9 mouse cellular contexts compared by ENCODE assay signal in the genomic region with DNA sequence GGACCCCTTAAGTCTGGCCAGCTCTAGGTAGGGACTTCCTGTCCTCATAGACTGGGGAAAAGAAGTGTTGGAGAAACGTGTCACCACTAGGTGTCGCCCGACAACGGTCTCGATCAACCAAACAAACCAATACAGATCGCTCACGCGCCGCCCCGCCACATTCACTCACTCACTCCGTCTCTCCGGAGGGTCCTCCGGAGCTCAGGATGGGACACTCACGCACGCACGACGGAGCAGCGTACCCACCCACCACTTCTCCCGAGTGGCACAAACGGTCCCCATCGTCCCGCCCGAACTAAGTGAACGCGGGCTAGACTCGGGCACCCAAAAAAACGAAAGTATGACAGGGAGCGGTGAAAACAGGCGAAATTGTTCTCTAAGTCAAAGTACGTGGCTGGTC.
DNase-seq lines count a peak whose midpoint lies in the region; ATAC-seq and TF ChIP-seq lines count a peak whose summit lies in the region.
"Had no signal": no experiment of that assay in that cellular context is flagged by ENCODE, and none has a peak within 500 bp of the region (broad histone marks: within the 10 kb centered on the region; RNA-seq: fewer than 3 reads in every experiment).

No protein-coding gene starts in this region.

- no peak overlapping the region for H3K4me3 ChIP-seq in forebrain, postnatal 0 days (ENCODE audit: low read depth, low read length)
- H3K4me3 ChIP-seq in forebrain, embryonic 15.5 days, result no peak overlapping the region
- H3K4me3 ChIP-seq in heart, embryonic 10.5 days, result no peak overlapping the region
- no peak overlapping the region for H3K4me3 ChIP-seq in neural tube, embryonic 11.5 days (ENCODE audit: low read depth, low read length)
- no peak overlapping the region for H3K4me3 ChIP-seq in thymus, adult 2 months (ENCODE audit: control insufficient read depth, insufficient read depth, low read length)
- H3K4me3 ChIP-seq: neural tube, embryonic 13.5 days had no signal

- no peak overlapping the region for H3K9ac ChIP-seq in forebrain, postnatal 0 days
- no peak overlapping the region for H3K9ac ChIP-seq in forebrain, embryonic 15.5 days (replicated peaks)
- H3K9ac ChIP-seq in neural tube, embryonic 11.5 days (ENCODE audit: low read length), result no peak overlapping the region
- H3K9ac ChIP-seq: neural tube, embryonic 13.5 days had no signal

- WGBS in forebrain, postnatal 0 days, result 8% methylated on average over 30 of the region's 30 CpGs
- WGBS in forebrain, embryonic 15.5 days, result 8% methylated on average over 30 of the region's 30 CpGs
- 3% methylated on average over 30 of the region's 30 CpGs for WGBS in heart, embryonic 10.5 days
- WGBS in neural tube, embryonic 11.5 days, result 5% methylated on average over 30 of the region's 30 CpGs
- WGBS in thymus, adult 2 months, result 4% methylated on average over 30 of the region's 30 CpGs

- H3K36me3 ChIP-seq in forebrain, postnatal 0 days (ENCODE audit: insufficient read depth), result no peaks in the 10 kb centered on the region
- no peaks in the 10 kb centered on the region for H3K36me3 ChIP-seq in forebrain, embryonic 15.5 days
- no peaks in the 10 kb centered on the region for H3K36me3 ChIP-seq in heart, embryonic 10.5 days
- H3K36me3 ChIP-seq in neural tube, embryonic 11.5 days (ENCODE audit: control insufficient read depth, insufficient read depth, low read length), result no peaks in the 10 kb centered on the region
- no peaks in the 10 kb centered on the region for H3K36me3 ChIP-seq in thymus, adult 2 months (ENCODE audit: control insufficient read depth, insufficient read depth, low read length)
- H3K36me3 ChIP-seq: neural tube, embryonic 13.5 days had no signal

- peak; percentile 99 for DNase-seq in forebrain, postnatal 0 days
- peak; percentile 100 for DNase-seq in R1 (ENCODE audit: low read depth, low spot score)
- peak; percentile 92 to 97 for DNase-seq in cerebellum, postnatal 25 days
- peak; percentile 100 for DNase-seq in heart, embryonic 10.5 days (ENCODE audit: low spot score)
- DNase-seq in left cerebral cortex, adult 18-20 months (ENCODE audit: low spot score in 2 of 2), result peak; percentile 100
- peak; percentile 100 for DNase-seq in neural tube, embryonic 11.5 days (ENCODE audit: low spot score)
- peak; percentile 99 for DNase-seq in thymus, adult 2 months

- no peak for TF ChIP-seq CTCF in forebrain, postnatal 0 days (IDR thresholded peaks at IDR 0.05; ENCODE audit: low read depth)
- TF ChIP-seq CTCF in thymus, adult 2 months (IDR thresholded peaks at IDR 0.05; ENCODE audit: borderline replicate concordance, control insufficient read depth, extremely low read depth, insufficient read depth, low read length, poor library complexity), result no peak

- no peaks in the 10 kb centered on the region for H3K4me1 ChIP-seq in forebrain, postnatal 0 days (ENCODE audit: insufficient read depth)
- H3K4me1 ChIP-seq in forebrain, embryonic 15.5 days, result no peaks in the 10 kb centered on the region
- no peaks in the 10 kb centered on the region for H3K4me1 ChIP-seq in heart, embryonic 10.5 days
- H3K4me1 ChIP-seq in neural tube, embryonic 11.5 days (ENCODE audit: control insufficient read depth, insufficient read depth, low read length), result no peaks in the 10 kb centered on the region
- H3K4me1 ChIP-seq in thymus, adult 2 months (replicated peaks; ENCODE audit: control insufficient read depth, insufficient read depth, low read length), result no peaks in the 10 kb centered on the region
- H3K4me1 ChIP-seq: neural tube, embryonic 13.5 days had no signal

- H3K4me2 ChIP-seq in forebrain, postnatal 0 days (ENCODE audit: low read depth), result no peak overlapping the region
- no peak overlapping the region for H3K4me2 ChIP-seq in forebrain, embryonic 15.5 days (replicated peaks)
- no peak overlapping the region for H3K4me2 ChIP-seq in neural tube, embryonic 11.5 days (ENCODE audit: low read depth)
- H3K4me2 ChIP-seq: neural tube, embryonic 13.5 days had no signal

- no peak for TF ChIP-seq POLR2A in thymus, adult 2 months (IDR thresholded peaks at IDR 0.05; ENCODE audit: control insufficient read depth, extremely low read depth, insufficient read depth, low read length, poor library complexity)

- no peak overlapping the region for H3K27ac ChIP-seq in forebrain, postnatal 0 days (ENCODE audit: low read depth, low read length)
- no peak overlapping the region for H3K27ac ChIP-seq in forebrain, embryonic 15.5 days (replicated peaks)
- H3K27ac ChIP-seq in heart, embryonic 10.5 days, result no peak overlapping the region
- no peak overlapping the region for H3K27ac ChIP-seq in neural tube, embryonic 11.5 days (ENCODE audit: low read depth, low read length)
- no peak overlapping the region for H3K27ac ChIP-seq in thymus, adult 2 months (ENCODE audit: control insufficient read depth, insufficient read depth, low read length)
- H3K27ac ChIP-seq: neural tube, embryonic 13.5 days had no signal

- H3K9me3 ChIP-seq in forebrain, postnatal 0 days (ENCODE audit: low read length), result no peaks in the 10 kb centered on the region
- no peaks in the 10 kb centered on the region for H3K9me3 ChIP-seq in forebrain, embryonic 15.5 days
- H3K9me3 ChIP-seq in heart, embryonic 10.5 days, result no peaks in the 10 kb centered on the region
- H3K9me3 ChIP-seq in neural tube, embryonic 11.5 days (ENCODE audit: control insufficient read depth, low read length), result no peaks in the 10 kb centered on the region
- H3K9me3 ChIP-seq: neural tube, embryonic 13.5 days had no signal

- no peak for ATAC-seq in forebrain, postnatal 0 days
- ATAC-seq in forebrain, embryonic 15.5 days (replicated peaks), result no peak
- ATAC-seq in neural tube, embryonic 11.5 days (ENCODE audit: insufficient read depth, low FRiP score, low TSS enrichment), result no peak

- no peaks in the 10 kb centered on the region for H3K27me3 ChIP-seq in forebrain, postnatal 0 days (ENCODE audit: insufficient read depth, low read length)
- no peaks in the 10 kb centered on the region for H3K27me3 ChIP-seq in forebrain, embryonic 15.5 days
- no peaks in the 10 kb centered on the region for H3K27me3 ChIP-seq in heart, embryonic 10.5 days (ENCODE audit: insufficient read depth, poor library complexity, severe bottlenecking)
- no peaks in the 10 kb centered on the region for H3K27me3 ChIP-seq in neural tube, embryonic 11.5 days (ENCODE audit: control insufficient read depth, insufficient read depth, low read length)
- no peaks in the 10 kb centered on the region for H3K27me3 ChIP-seq in thymus, adult 2 months (ENCODE audit: control insufficient read depth, insufficient read depth, low read length)
- H3K27me3 ChIP-seq: neural tube, embryonic 13.5 days had no signal
